Mouse (Mus musculus) heart, adult 9 months (tissue): ENCODE results near the gene Mast3.

Source experiments
- DNase-seq, 2 experiments: peaks; one replicate each; pipeline ENCODE4 v3.0.0; 2022; ENCODE audit warnings: low spot score in 2 of 2

Gene Mast3

GRCm38 (mm10) chr8:70776496-70777444 is 28.1 kb downstream of the Mast3 start, which contains the start of gene Pik3r2:
Gene Pik3r2, minus strand, starts transcription at chr8:70776713.
- DNase-seq: peak; percentile 95 to 97

- peak; percentile 49 to 56 for DNase-seq
These were observed 28.9 kb downstream of the Mast3 start for GRCm38 (mm10) chr8:70775851-70776495.

- DNase-seq: peak in 1 of 2 experiments; percentile 54
These were observed 29.6 kb downstream of the Mast3 start for GRCm38 (mm10) chr8:70775227-70775626.

- no peak for DNase-seq
These were observed 30.1 kb downstream of the Mast3 start for GRCm38 (mm10) chr8:70774740-70775139.

- DNase-seq: peak; percentile 91
These were observed 31.0 kb downstream of the Mast3 start for GRCm38 (mm10) chr8:70773833-70774232.

GRCm38 (mm10) chr8:70773410-70773809 is 31.4 kb downstream of the Mast3 start:
- DNase-seq: no peak

GRCm38 (mm10) chr8:70772890-70773289 is 32.0 kb downstream of the Mast3 start:
- DNase-seq: no peak

- no peak for DNase-seq
These were observed 32.8 kb downstream of the Mast3 start for GRCm38 (mm10) chr8:70772075-70772474.

GRCm38 (mm10) chr8:70771217-70771616 is 33.6 kb downstream of the Mast3 start:
- no peak for DNase-seq

- no peak for DNase-seq
These were observed 34.1 kb downstream of the Mast3 start for GRCm38 (mm10) chr8:70770748-70771147.

GRCm38 (mm10) chr8:70769858-70770257 is 35.0 kb downstream of the Mast3 start:
- no peak for DNase-seq

GRCm38 (mm10) chr8:70769359-70769758 is 35.5 kb downstream of the Mast3 start:
- peak; percentile 86 to 90 for DNase-seq

- peak in 1 of 2 experiments; percentile 41 for DNase-seq
These were observed 35.9 kb downstream of the Mast3 start for GRCm38 (mm10) chr8:70768956-70769355.

GRCm38 (mm10) chr8:70768231-70768776 is 36.5 kb downstream of the Mast3 start:
- DNase-seq: peak in 1 of 2 experiments; percentile 65

- no peak for DNase-seq
These were observed 37.4 kb downstream of the Mast3 start for GRCm38 (mm10) chr8:70767503-70767902.

- DNase-seq: peak; percentile 68 to 81
These were observed 38.0 kb downstream of the Mast3 start for GRCm38 (mm10) chr8:70766571-70767440.

GRCm38 (mm10) chr8:70765838-70766570 is 38.9 kb downstream of the Mast3 start:
- DNase-seq: peak in 1 of 2 experiments; percentile 45

- DNase-seq: no peak
These were observed 39.5 kb downstream of the Mast3 start for GRCm38 (mm10) chr8:70765329-70765728.

GRCm38 (mm10) chr8:70764676-70765075 is 40.2 kb downstream of the Mast3 start:
- DNase-seq: no peak

- no peak for DNase-seq
These were observed 40.8 kb downstream of the Mast3 start for GRCm38 (mm10) chr8:70764026-70764425.

GRCm38 (mm10) chr8:70763354-70763753 is 41.5 kb downstream of the Mast3 start:
- DNase-seq: no peak
